Mouse (Mus musculus) midbrain, postnatal 0 days (tissue): ENCODE results near the gene Fto. TPM values are rescaled to one million over a fixed set of nuclear protein-coding genes. Genes with fewer than 3 reads are reported as not detected.

ENCODE experiments used
- ATAC-seq: fragments of 200-750 bp; cut with Nextera tagmentation; 2 replicates; pipeline ENCODE4 v1.8.0; 2017; ENCODE audit warnings: moderate number of reproducible peaks, mild to moderate bottlenecking, moderate TSS enrichment, moderate library complexity; ENCODE audit not compliant: low FRiP score
- DNase-seq: peaks from one replicate; pipeline ENCODE4 v3.0.0-alpha.2; 2015; ENCODE audit warnings: low spot score
- H3K27ac ChIP-seq: fragments of 300-500 bp; sonication (generic); 2 replicates; pipeline ENCODE4 v1.5.1; 2014; ENCODE audit warnings: low read depth, mild to moderate bottlenecking, low read length, mixed read lengths
- H3K27me3 ChIP-seq: fragments of 300-500 bp; sonication (generic); 2 replicates; pipeline ENCODE4 v1.6.1; 2014; ENCODE audit warnings: low read length, control low read depth, mixed read lengths; ENCODE audit not compliant: insufficient read depth
- H3K36me3 ChIP-seq: fragments of 300-500 bp; sonication (generic); 2 replicates; pipeline ENCODE4 v1.6.1; 2014; ENCODE audit warnings: low read length, control low read depth, mixed read lengths; ENCODE audit not compliant: insufficient read depth
- H3K4me1 ChIP-seq: fragments of 300-500 bp; sonication (generic); 2 replicates; pipeline ENCODE4 v1.6.1; 2014; ENCODE audit warnings: mild to moderate bottlenecking, control low read depth, antibody characterized with exemption, low read length, mixed read lengths; ENCODE audit not compliant: insufficient read depth
- H3K4me2 ChIP-seq: fragments of 300-500 bp; sonication (generic); 2 replicates; pipeline ENCODE4 v1.6.1; 2014; ENCODE audit warnings: low read depth, mild to moderate bottlenecking, low read length, mixed read lengths; ENCODE audit not compliant: poor library complexity, severe bottlenecking
- H3K4me3 ChIP-seq: fragments of 300-500 bp; sonication (generic); 2 replicates; pipeline ENCODE4 v1.5.1; 2014; ENCODE audit warnings: low read depth, mild to moderate bottlenecking, low read length, moderate library complexity
- H3K9ac ChIP-seq: fragments of 300-500 bp; sonication (generic); replicated peaks from 2 replicates; pipeline ENCODE4 v1.6.1; 2014; ENCODE audit warnings: mild to moderate bottlenecking, low read length, moderate library complexity, mixed read lengths; ENCODE audit not compliant: poor library complexity, severe bottlenecking
- H3K9me3 ChIP-seq: fragments of 300-500 bp; sonication (generic); 2 replicates; pipeline ENCODE4 v1.6.1; 2016; ENCODE audit warnings: low read length, control low read depth
- CTCF ChIP-seq: IDR thresholded peaks from 2 replicates; pipeline ENCODE4 v1.5.1; 2016; ENCODE audit warnings: antibody characterized with exemption, mild to moderate bottlenecking
- WGBS: fragments of 180-500 bp; shearing (Covaris S2); extraction: QIAGEN DNeasy Blood & Tissue Kit; methylation state at CpG from one replicate; pipeline ENCODE4 v1.1.7; 2014; 5-methylcytosine and 5-hydroxymethylcytosine counted together
- polyA plus RNA-seq: library from polyadenylated mRNA; unstranded; fragments of >200 nt; fragmentation: Nextera tagmentation; extraction: Ambion mirVana; gene quantifications from 2 replicates; pipeline ENCODE4 v1.2.1, GENCODE M21; 2015
- total RNA-seq: library from RNA; depleted of rRNA; stranded (reverse); fragments of >200 nt; gene quantifications from 2 replicates; pipeline ENCODE4 v1.2.3, GENCODE M21; 2014

Gene Fto
- total and polyA plus RNA-seq, 2 experiments from 2014 or later: 97.9 to 151 TPM

- no peak overlapping the region for H3K4me3 ChIP-seq
- WGBS: 90% methylated on average over 9 of the region's 9 CpGs
- H3K9ac ChIP-seq: no peak overlapping the region
- H3K4me1 ChIP-seq: no peaks in the 10 kb centered on the region
- no peak for DNase-seq
- H3K9me3 ChIP-seq: no peaks in the 10 kb centered on the region
- no peak overlapping the region for H3K4me2 ChIP-seq
- ATAC-seq: no peak
- no peak for TF ChIP-seq CTCF
- no peaks in the 10 kb centered on the region for H3K27me3 ChIP-seq
- no peaks in the 10 kb centered on the region for H3K36me3 ChIP-seq
- H3K27ac ChIP-seq: no peak overlapping the region
Measured at GRCm38 (mm10) chr8:91402980-91403975, 90.0 kb downstream of the Fto start.

- Histone ChIP-seq H3K36me3 (peaks cover 2% of the 10 kb centered on the region; the same call in 1 of the 2 replicates), H3K4me1 (no peaks in the 10 kb centered on the region), H3K9ac (no peak overlapping the region), H3K27ac (no peak overlapping the region), H3K27me3 (no peaks in the 10 kb centered on the region), H3K4me3 (no peak overlapping the region), H3K4me2 (no peak overlapping the region), H3K9me3 (no peaks in the 10 kb centered on the region)
- ATAC-seq: no peak
- TF ChIP-seq CTCF: no peak
- 95% methylated on average over 7 of the region's 7 CpGs for WGBS
- no peak for DNase-seq
Measured at GRCm38 (mm10) chr8:91404311-91404710, 91.0 kb downstream of the Fto start.

GRCm38 (mm10) chr8:91405099-91405498 is 91.8 kb downstream of the Fto start:
- 89% methylated on average over 7 of the region's 7 CpGs for WGBS
- H3K4me1 ChIP-seq: no peaks in the 10 kb centered on the region

GRCm38 (mm10) chr8:91406624-91407290 is 93.4 kb downstream of the Fto start:
- no peak overlapping the region for H3K9ac ChIP-seq
- H3K4me2 ChIP-seq: no peak overlapping the region
- no peaks in the 10 kb centered on the region for H3K27me3 ChIP-seq
- no peaks in the 10 kb centered on the region for H3K9me3 ChIP-seq
- H3K27ac ChIP-seq: no peak overlapping the region
- DNase-seq (no peak), ATAC-seq (no peak)
- no peak overlapping the region for H3K4me3 ChIP-seq
- TF ChIP-seq CTCF: no peak
- H3K4me1 ChIP-seq: no peaks in the 10 kb centered on the region
- WGBS: 89% methylated on average over 14 of the region's 14 CpGs
- peaks cover 7% of the 10 kb centered on the region; the same call in 1 of the 2 replicates for H3K36me3 ChIP-seq

More at GRCm38 (mm10) chr8:91405099-91405498, 91.8 kb downstream of the Fto start:
- Histone ChIP-seq H3K4me3 (no peak overlapping the region), H3K27me3 (no peaks in the 10 kb centered on the region), H3K4me2 (no peak overlapping the region), H3K9me3 (no peaks in the 10 kb centered on the region), H3K36me3 (peaks cover 7% of the 10 kb centered on the region; the same call in 1 of the 2 replicates), H3K9ac (no peak overlapping the region), H3K27ac (no peak overlapping the region)
- ATAC-seq: no peak
- no peak for DNase-seq
- TF ChIP-seq CTCF: no peak

GRCm38 (mm10) chr8:91407880-91408279 is 94.6 kb downstream of the Fto start:
- no peak for TF ChIP-seq CTCF
- H3K27ac ChIP-seq: no peak overlapping the region
- no peak overlapping the region for H3K9ac ChIP-seq
- no peaks in the 10 kb centered on the region for H3K4me1 ChIP-seq
- 86% methylated on average over 4 of the region's 4 CpGs for WGBS
- DNase-seq: no peak
- peaks cover 7% of the 10 kb centered on the region; the same call in 1 of the 2 replicates for H3K36me3 ChIP-seq
- no peaks in the 10 kb centered on the region for H3K9me3 ChIP-seq
- ATAC-seq: no peak
- no peak overlapping the region for H3K4me2 ChIP-seq
- no peak overlapping the region for H3K4me3 ChIP-seq
- H3K27me3 ChIP-seq: no peaks in the 10 kb centered on the region

GRCm38 (mm10) chr8:91410007-91410406 is 96.7 kb downstream of the Fto start:
- no peak overlapping the region for H3K4me2 ChIP-seq
- WGBS: 87% methylated on average over 12 of the region's 12 CpGs
- no peak overlapping the region for H3K27ac ChIP-seq
- no peaks in the 10 kb centered on the region for H3K4me1 ChIP-seq
- no peak for TF ChIP-seq CTCF
- no peak overlapping the region for H3K9ac ChIP-seq
- H3K4me3 ChIP-seq: no peak overlapping the region
- H3K36me3 ChIP-seq: peaks cover 7% of the 10 kb centered on the region; the same call in 1 of the 2 replicates
- ATAC-seq: no peak
- H3K27me3 ChIP-seq: no peaks in the 10 kb centered on the region
- H3K9me3 ChIP-seq: no peaks in the 10 kb centered on the region
- DNase-seq: no peak
